Mouse (Mus musculus): ENCODE results near the gene Ggt1. TPM values are rescaled to one million over a fixed set of nuclear protein-coding genes. Genes with fewer than 3 reads are reported as not detected.

Gene Ggt1
- polyA plus RNA-seq, 1 experiment = 0.06 TPM

GRCm38 (mm10) chr10:75573181-75573580 lies 11.8 kb downstream of the Ggt1 start:
- Histone ChIP-seq H3K79me2 (ENCODE audit: control insufficient read depth, insufficient read depth) (no peaks in the 10 kb centered on the region), H3K4me3 (no peak overlapping the region), H3ac (ENCODE audit: control insufficient read depth, insufficient read length) (no peak overlapping the region), H3K4me2 (ENCODE audit: low read depth) (no peak overlapping the region), H3K36me3 (ENCODE audit: control insufficient read depth, insufficient read depth) (no peaks in the 10 kb centered on the region), H3K27me3 (ENCODE audit: control insufficient read depth, insufficient read depth, insufficient read length) (peaks cover 9% of the 10 kb centered on the region)
- TF ChIP-seq CEBPB (IDR thresholded peaks at IDR 0.05; ENCODE audit: insufficient read depth, poor library complexity, severe bottlenecking) (no peak), REST (IDR thresholded peaks at IDR 0.05; ENCODE audit: insufficient read depth, insufficient read length) (no peak), MAX (IDR thresholded peaks at IDR 0.05; ENCODE audit: low read depth) (no peak), USF1 (IDR thresholded peaks at IDR 0.05; ENCODE audit: low read depth) (no peak), MYOD1 (IDR thresholded peaks at IDR 0.05; ENCODE audit: control insufficient read depth in 1 of 3, insufficient read length in 2 of 3, low read depth in 2 of 3) (no peak), TCF3 (IDR thresholded peaks at IDR 0.05; ENCODE audit: insufficient read length, low read depth) (no peak), TCF12 (IDR thresholded peaks at IDR 0.05; ENCODE audit: insufficient read depth, poor library complexity, severe bottlenecking) (no peak), POLR2A (IDR thresholded peaks at IDR 0.05; ENCODE audit: insufficient read length, low read depth) (no peak), MYOG (IDR thresholded peaks at IDR 0.05; ENCODE audit: control insufficient read depth in 1 of 3, insufficient read depth in 1 of 3, insufficient read length in 2 of 3, low read depth in 2 of 3) (no peak), SRF (IDR thresholded peaks at IDR 0.05; ENCODE audit: control insufficient read depth, insufficient read length, low read depth) (no peak), E2F4 (IDR thresholded peaks at IDR 0.05; ENCODE audit: insufficient read depth) (no peak)

GRCm38 (mm10) chr10:75573965-75574364 lies 12.6 kb downstream of the Ggt1 start:
- Histone ChIP-seq H3K4me2 (ENCODE audit: low read depth) (no peak overlapping the region), H3ac (ENCODE audit: control insufficient read depth, insufficient read length) (no peak overlapping the region), H3K27me3 (ENCODE audit: control insufficient read depth, insufficient read depth, insufficient read length) (peaks cover 15% of the 10 kb centered on the region), H3K4me3 (no peak overlapping the region), H3K36me3 (ENCODE audit: control insufficient read depth, insufficient read depth) (no peaks in the 10 kb centered on the region), H3K79me2 (ENCODE audit: control insufficient read depth, insufficient read depth) (no peaks in the 10 kb centered on the region)
- TF ChIP-seq E2F4 (IDR thresholded peaks at IDR 0.05; ENCODE audit: insufficient read depth) (no peak), SRF (IDR thresholded peaks at IDR 0.05; ENCODE audit: control insufficient read depth, insufficient read length, low read depth) (no peak), MYOD1 (IDR thresholded peaks at IDR 0.05; ENCODE audit: control insufficient read depth in 1 of 3, insufficient read length in 2 of 3, low read depth in 2 of 3) (no peak), MYOG (IDR thresholded peaks at IDR 0.05; ENCODE audit: control insufficient read depth in 1 of 3, insufficient read depth in 1 of 3, insufficient read length in 2 of 3, low read depth in 2 of 3) (no peak), TCF3 (IDR thresholded peaks at IDR 0.05; ENCODE audit: insufficient read length, low read depth) (no peak), POLR2AphosphoS2 (IDR thresholded peaks at IDR 0.05; ENCODE audit: insufficient read length, low read depth) (no peak), USF1 (IDR thresholded peaks at IDR 0.05; ENCODE audit: low read depth) (no peak), POLR2A (IDR thresholded peaks at IDR 0.05; ENCODE audit: insufficient read length, low read depth) (no peak), REST (IDR thresholded peaks at IDR 0.05; ENCODE audit: insufficient read depth, insufficient read length) (no peak), CEBPB (IDR thresholded peaks at IDR 0.05; ENCODE audit: insufficient read depth, poor library complexity, severe bottlenecking) (no peak), TCF12 (IDR thresholded peaks at IDR 0.05; ENCODE audit: insufficient read depth, poor library complexity, severe bottlenecking) (no peak), MAX (IDR thresholded peaks at IDR 0.05; ENCODE audit: low read depth) (no peak)

- Histone ChIP-seq H3K27me3 (ENCODE audit: control insufficient read depth, insufficient read depth, insufficient read length) (peaks cover 26% of the 10 kb centered on the region), H3K4me3 (no peak overlapping the region), H3K4me2 (ENCODE audit: low read depth) (no peak overlapping the region), H3ac (ENCODE audit: control insufficient read depth, insufficient read length) (no peak overlapping the region), H3K36me3 (ENCODE audit: control insufficient read depth, insufficient read depth) (no peaks in the 10 kb centered on the region), H3K79me2 (ENCODE audit: control insufficient read depth, insufficient read depth) (no peaks in the 10 kb centered on the region)
- TF ChIP-seq TCF3 (IDR thresholded peaks at IDR 0.05; ENCODE audit: insufficient read length, low read depth) = no peak
- TF ChIP-seq MYOD1 (IDR thresholded peaks at IDR 0.05; ENCODE audit: control insufficient read depth in 1 of 3, insufficient read length in 2 of 3, low read depth in 2 of 3) = no peak
- no peak for TF ChIP-seq MAX (IDR thresholded peaks at IDR 0.05; ENCODE audit: low read depth)
- no peak for TF ChIP-seq CEBPB (IDR thresholded peaks at IDR 0.05; ENCODE audit: insufficient read depth, poor library complexity, severe bottlenecking)
- TF ChIP-seq E2F4 (IDR thresholded peaks at IDR 0.05; ENCODE audit: insufficient read depth) = no peak
- no peak for TF ChIP-seq POLR2AphosphoS2 (IDR thresholded peaks at IDR 0.05; ENCODE audit: insufficient read length, low read depth)
- TF ChIP-seq TCF12 (IDR thresholded peaks at IDR 0.05; ENCODE audit: insufficient read depth, poor library complexity, severe bottlenecking) = no peak
- no peak for TF ChIP-seq SRF (IDR thresholded peaks at IDR 0.05; ENCODE audit: control insufficient read depth, insufficient read length, low read depth)
- no peak for TF ChIP-seq MYOG (IDR thresholded peaks at IDR 0.05; ENCODE audit: control insufficient read depth in 1 of 3, insufficient read depth in 1 of 3, insufficient read length in 2 of 3, low read depth in 2 of 3)
- no peak for TF ChIP-seq REST (IDR thresholded peaks at IDR 0.05; ENCODE audit: insufficient read depth, insufficient read length)
- TF ChIP-seq USF1 (IDR thresholded peaks at IDR 0.05; ENCODE audit: low read depth) = no peak
- no peak for TF ChIP-seq POLR2A (IDR thresholded peaks at IDR 0.05; ENCODE audit: insufficient read length, low read depth)
Observed at GRCm38 (mm10) chr10:75579129-75579528, 17.7 kb downstream of the Ggt1 start.

- Histone ChIP-seq H3ac (ENCODE audit: control insufficient read depth, insufficient read length) (no peak overlapping the region), H3K4me2 (ENCODE audit: low read depth) (peak overlapping the region; percentile 61), H3K79me2 (ENCODE audit: control insufficient read depth, insufficient read depth) (no peaks in the 10 kb centered on the region), H3K27me3 (ENCODE audit: control insufficient read depth, insufficient read depth, insufficient read length) (peaks cover 22% of the 10 kb centered on the region), H3K36me3 (ENCODE audit: control insufficient read depth, insufficient read depth) (no peaks in the 10 kb centered on the region), H3K4me3 (no peak overlapping the region)
- TF ChIP-seq MAX (IDR thresholded peaks at IDR 0.05; ENCODE audit: low read depth) (no peak), POLR2A (IDR thresholded peaks at IDR 0.05; ENCODE audit: insufficient read length, low read depth) (no peak), CEBPB (IDR thresholded peaks at IDR 0.05; ENCODE audit: insufficient read depth, poor library complexity, severe bottlenecking) (no peak), MYOD1 (IDR thresholded peaks at IDR 0.05; ENCODE audit: control insufficient read depth in 1 of 3, insufficient read length in 2 of 3, low read depth in 2 of 3) (no peak), SRF (IDR thresholded peaks at IDR 0.05; ENCODE audit: control insufficient read depth, insufficient read length, low read depth) (no peak), REST (IDR thresholded peaks at IDR 0.05; ENCODE audit: insufficient read depth, insufficient read length) (no peak), USF1 (IDR thresholded peaks at IDR 0.05; ENCODE audit: low read depth) (no peak), POLR2AphosphoS2 (IDR thresholded peaks at IDR 0.05; ENCODE audit: insufficient read length, low read depth) (no peak), TCF3 (IDR thresholded peaks at IDR 0.05; ENCODE audit: insufficient read length, low read depth) (no peak), MYOG (IDR thresholded peaks at IDR 0.05; ENCODE audit: control insufficient read depth in 1 of 3, insufficient read depth in 1 of 3, insufficient read length in 2 of 3, low read depth in 2 of 3) (no peak), TCF12 (IDR thresholded peaks at IDR 0.05; ENCODE audit: insufficient read depth, poor library complexity, severe bottlenecking) (no peak), E2F4 (IDR thresholded peaks at IDR 0.05; ENCODE audit: insufficient read depth) (no peak)
Observed at GRCm38 (mm10) chr10:75585876-75586552, 24.6 kb downstream of the Ggt1 start.
